Mouse (Mus musculus) MN1 (cell line): ENCODE results near the gene P2ry2.
A peak's percentile ranks its signal among the peaks of the same experiment; 100 is the strongest.

Experiments
- DNase-seq: peaks from one replicate; pipeline ENCODE4 v3.0.0-alpha.2; 2016; ENCODE audit warnings: low spot score

The P2ry2 gene

GRCm38 (mm10) chr7:101012541-101012940 lies at the start of gene P2ry2:
P2ry2 (minus strand) TSS chr7:101012866.
- DNase-seq: no peak

- DNase-seq: no peak
Measured at GRCm38 (mm10) chr7:101062246-101062645, 49.6 kb upstream of the P2ry2 start.

- peak; percentile 82 for DNase-seq
Measured at GRCm38 (mm10) chr7:101061381-101061780, 48.7 kb upstream of the P2ry2 start.

- DNase-seq: no peak
Measured at GRCm38 (mm10) chr7:101060476-101060875, 47.8 kb upstream of the P2ry2 start.

GRCm38 (mm10) chr7:101059188-101059587 lies 46.5 kb upstream of the P2ry2 start:
- DNase-seq: no peak

- DNase-seq: peak; percentile 19
Measured at GRCm38 (mm10) chr7:101057309-101057708, 44.6 kb upstream of the P2ry2 start.

GRCm38 (mm10) chr7:101053136-101053535 lies 40.5 kb upstream of the P2ry2 start:
- no peak for DNase-seq

- peak; percentile 81 for DNase-seq
Measured at GRCm38 (mm10) chr7:101051551-101052221, 39.0 kb upstream of the P2ry2 start.

GRCm38 (mm10) chr7:101050724-101051550 lies 38.3 kb upstream of the P2ry2 start:
- peak; percentile 42 for DNase-seq

- no peak for DNase-seq
Measured at GRCm38 (mm10) chr7:101049326-101050087, 36.8 kb upstream of the P2ry2 start.

- no peak for DNase-seq
Measured at GRCm38 (mm10) chr7:101048247-101048646, 35.6 kb upstream of the P2ry2 start.

GRCm38 (mm10) chr7:101043846-101044541 lies 31.3 kb upstream of the P2ry2 start:
- DNase-seq: no peak

- DNase-seq: no peak
Measured at GRCm38 (mm10) chr7:101041977-101042749, 29.5 kb upstream of the P2ry2 start.

- no peak for DNase-seq
Measured at GRCm38 (mm10) chr7:101041544-101041943, 28.9 kb upstream of the P2ry2 start.

GRCm38 (mm10) chr7:101033371-101033770 lies 20.7 kb upstream of the P2ry2 start:
- no peak for DNase-seq

GRCm38 (mm10) chr7:101031234-101031633 lies 18.6 kb upstream of the P2ry2 start:
- DNase-seq: no peak

- peak; percentile 11 for DNase-seq
Measured at GRCm38 (mm10) chr7:101030756-101031155, 18.1 kb upstream of the P2ry2 start.

GRCm38 (mm10) chr7:101029446-101029845 lies 16.8 kb upstream of the P2ry2 start:
- DNase-seq: no peak

GRCm38 (mm10) chr7:101028991-101029390 lies 16.3 kb upstream of the P2ry2 start:
- no peak for DNase-seq

GRCm38 (mm10) chr7:101028444-101028757 lies 15.7 kb upstream of the P2ry2 start:
- no peak for DNase-seq
